Mouse (Mus musculus): ENCODE results near the gene Clcn1. TPM values are rescaled to one million over a fixed set of nuclear protein-coding genes. Genes with fewer than 3 reads are reported as not detected.

The Clcn1 gene
- polyA plus RNA-seq, 1 experiment from 2014 or later, result 1.0 TPM

Other genes with a start within 250 kb of the Clcn1 start
- not detected in 2 replicates for gene Sva, start 248.3 kb upstream of the Clcn1 start, polyA plus RNA-seq (2014; fragmentation: Nextera tagmentation; extraction: Ambion mirVana)
- gene Tas2r139, start 145.7 kb upstream of the Clcn1 start, polyA plus RNA-seq (2014; fragmentation: Nextera tagmentation; extraction: Ambion mirVana), result not detected in 2 replicates
- gene Tas2r144, start 71.4 kb upstream of the Clcn1 start, polyA plus RNA-seq (2014; fragmentation: Nextera tagmentation; extraction: Ambion mirVana), result not detected in 2 replicates
- gene Gstk1, start 40.8 kb upstream of the Clcn1 start, polyA plus RNA-seq (2014; fragmentation: Nextera tagmentation; extraction: Ambion mirVana), result 23.8 and 24.9 TPM in 2 replicates
- 0.68 and 0.73 TPM in 2 replicates for gene Tmem139, start 24.7 kb upstream of the Clcn1 start, polyA plus RNA-seq (2014; fragmentation: Nextera tagmentation; extraction: Ambion mirVana)
- 73.6 and 79.4 TPM in 2 replicates for gene Casp2, start 21.7 kb upstream of the Clcn1 start, polyA plus RNA-seq (2014; fragmentation: Nextera tagmentation; extraction: Ambion mirVana)
- 0.66 and 1.7 TPM in 2 replicates for gene Fam131b, start 38.0 kb downstream of the Clcn1 start, polyA plus RNA-seq (2014; fragmentation: Nextera tagmentation; extraction: Ambion mirVana)
- 61.3 and 71.9 TPM in 2 replicates for gene Zyx, start 62.9 kb downstream of the Clcn1 start, polyA plus RNA-seq (2014; fragmentation: Nextera tagmentation; extraction: Ambion mirVana)
- gene Epha1, start 86.6 kb downstream of the Clcn1 start, polyA plus RNA-seq (2014; fragmentation: Nextera tagmentation; extraction: Ambion mirVana), result 1.5 and 1.8 TPM in 2 replicates
- gene Tas2r143, start 113.6 kb downstream of the Clcn1 start, polyA plus RNA-seq (2014; fragmentation: Nextera tagmentation; extraction: Ambion mirVana), result not detected in 2 replicates
- gene Tas2r135, start 118.7 kb downstream of the Clcn1 start, polyA plus RNA-seq (2014; fragmentation: Nextera tagmentation; extraction: Ambion mirVana), result not detected in 2 replicates
- not detected in 2 replicates for gene Tas2r126, start 147.8 kb downstream of the Clcn1 start, polyA plus RNA-seq (2014; fragmentation: Nextera tagmentation; extraction: Ambion mirVana)
- not detected in 2 replicates for gene Olfr458, start 178.5 kb downstream of the Clcn1 start, polyA plus RNA-seq (2014; fragmentation: Nextera tagmentation; extraction: Ambion mirVana)
- not detected in 2 replicates for gene Olfr457, start 189.7 kb downstream of the Clcn1 start, polyA plus RNA-seq (2014; fragmentation: Nextera tagmentation; extraction: Ambion mirVana)
- gene Olfr456, start 200.5 kb downstream of the Clcn1 start, polyA plus RNA-seq (2014; fragmentation: Nextera tagmentation; extraction: Ambion mirVana), result not detected in 2 replicates

Data from embryonic facial prominence, embryonic 11.5 days (tissue).